Mouse (Mus musculus) left cerebral cortex, adult 9 months (tissue): ENCODE results near the gene Lmbr1.
A peak's percentile ranks its signal among the peaks of the same experiment; 100 is the strongest.
"Not testable (repeated sequence)": the region's sequence is repeated elsewhere in the genome, so short reads cannot be mapped to it uniquely, and the experiment has no call there.

Experiments used
- DNase-seq, 2 experiments: peaks; one replicate each; pipeline ENCODE4 v3.0.0; 2022; ENCODE audit warnings: low spot score in 2 of 2

Gene Lmbr1

DNA sequence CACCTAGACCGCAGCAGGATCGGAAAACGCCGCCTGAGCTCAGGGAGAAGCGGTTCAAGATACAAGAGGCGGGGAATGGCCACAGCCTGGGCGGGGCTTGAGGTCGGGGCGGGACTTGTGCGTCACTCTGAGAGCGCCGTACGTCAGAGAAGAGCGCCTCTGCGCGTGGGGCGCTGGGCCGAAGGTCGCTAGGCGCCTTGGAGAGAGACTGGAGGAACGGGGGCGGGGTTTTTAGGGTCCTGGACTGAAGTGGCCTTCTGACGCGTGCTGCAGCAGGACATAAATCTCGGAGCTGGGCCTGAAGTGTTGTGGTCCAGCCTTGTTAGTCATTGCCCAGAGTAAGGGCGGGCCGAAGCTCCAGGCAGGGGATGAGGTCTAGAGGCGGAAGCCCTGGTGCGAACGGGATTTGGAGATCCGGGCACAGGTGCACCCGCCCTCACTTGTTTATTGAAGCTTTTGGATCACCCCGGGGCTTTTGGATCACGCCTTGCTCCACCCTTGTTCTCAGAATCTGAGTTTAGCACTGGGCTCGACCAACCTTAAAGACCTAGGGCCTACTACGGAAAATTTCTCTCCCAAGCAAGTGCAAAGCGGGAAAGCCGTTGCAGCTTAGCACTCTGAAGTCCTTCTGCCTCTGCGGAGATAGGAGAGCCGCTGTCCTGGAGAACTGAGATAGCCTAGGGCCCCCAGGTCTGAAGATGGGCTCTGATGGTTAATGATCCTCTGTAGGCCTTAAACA lies at the start of gene Lmbr1:
TSS of gene Lmbr1 (minus strand) at position 93 of the 739 bp plus-strand sequence.
- peak; percentile 67 to 93 for DNase-seq

DNA sequence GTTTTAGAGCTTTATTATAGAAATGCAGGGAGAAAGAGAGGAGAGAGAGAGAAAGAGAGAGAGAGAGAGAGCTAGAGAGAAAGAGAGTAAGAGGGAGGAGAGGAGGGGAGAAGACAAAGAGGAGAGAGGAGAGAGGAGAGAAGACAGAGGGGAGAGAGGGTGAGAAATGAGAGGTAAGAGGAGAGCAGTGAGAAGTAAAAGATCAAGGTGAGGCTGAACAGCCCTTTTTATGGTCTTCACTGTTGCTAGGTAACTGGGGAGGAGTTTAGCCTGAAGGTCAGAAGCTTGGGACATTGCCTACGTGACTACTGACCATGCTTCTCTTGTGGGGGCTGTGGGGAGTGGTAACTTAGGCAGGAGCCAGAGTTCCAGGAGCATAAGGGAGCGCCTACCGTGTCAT lies 45.1 kb upstream of the Lmbr1 start:
- DNase-seq: not testable (repeated sequence)

DNA sequence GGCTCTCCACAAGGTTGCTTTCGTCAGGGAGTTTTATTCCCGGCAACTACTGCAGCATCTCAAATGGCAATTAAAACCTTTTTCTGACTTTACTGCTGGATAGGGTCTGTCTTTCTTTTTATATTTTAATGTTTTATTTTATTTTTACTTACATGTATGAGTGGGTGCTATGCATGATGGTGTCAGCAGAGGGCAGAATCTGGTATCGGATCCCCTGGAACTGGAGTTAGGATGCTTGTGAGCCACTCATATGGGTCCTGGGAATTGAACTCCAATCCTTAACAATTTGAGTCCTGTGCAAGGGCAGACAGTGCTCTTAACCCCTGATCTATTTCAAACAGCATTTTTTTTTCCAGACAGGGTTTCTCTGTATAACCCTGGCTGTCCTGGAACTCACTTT lies 34.9 kb upstream of the Lmbr1 start:
- DNase-seq: no peak

DNA sequence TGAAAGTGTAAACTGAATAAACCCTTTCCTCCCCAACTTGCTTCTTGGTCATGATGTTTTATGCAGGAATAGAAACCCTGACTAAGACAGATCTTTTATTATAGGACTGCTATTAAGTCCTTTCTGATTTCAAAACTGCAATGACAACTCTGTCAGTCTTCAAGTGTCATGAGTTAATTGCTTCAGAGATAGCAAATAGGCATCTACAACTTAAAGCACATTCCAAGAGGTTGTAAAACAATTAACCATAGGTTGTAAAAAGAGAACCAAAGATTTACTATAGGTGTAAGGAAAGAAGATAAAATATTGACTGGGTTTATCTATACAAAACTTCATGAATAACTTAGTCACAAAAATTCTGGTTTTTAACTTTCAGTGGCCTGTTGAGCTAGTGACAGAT lies 32.7 kb upstream of the Lmbr1 start:
- DNase-seq: no peak

DNA sequence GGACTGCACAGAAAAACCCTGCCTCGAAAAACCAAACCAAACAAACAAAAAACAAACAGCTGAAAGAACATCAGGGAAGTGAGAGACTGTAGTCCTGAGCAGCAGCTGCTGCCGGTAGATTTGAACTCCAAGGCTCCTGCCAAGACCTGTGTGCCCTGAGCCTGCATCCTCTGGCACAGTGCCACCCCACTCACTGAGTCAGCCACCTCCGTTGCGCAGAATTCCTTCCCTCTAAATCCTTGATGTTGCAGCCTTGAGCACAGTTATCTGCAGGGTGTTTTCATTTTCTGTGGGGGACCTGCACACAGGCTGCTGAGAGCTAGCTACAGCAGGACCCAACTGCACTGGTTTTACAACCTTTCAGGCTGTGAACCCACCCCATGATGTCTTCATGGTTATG lies 20.2 kb upstream of the Lmbr1 start:
- no peak for DNase-seq

DNA sequence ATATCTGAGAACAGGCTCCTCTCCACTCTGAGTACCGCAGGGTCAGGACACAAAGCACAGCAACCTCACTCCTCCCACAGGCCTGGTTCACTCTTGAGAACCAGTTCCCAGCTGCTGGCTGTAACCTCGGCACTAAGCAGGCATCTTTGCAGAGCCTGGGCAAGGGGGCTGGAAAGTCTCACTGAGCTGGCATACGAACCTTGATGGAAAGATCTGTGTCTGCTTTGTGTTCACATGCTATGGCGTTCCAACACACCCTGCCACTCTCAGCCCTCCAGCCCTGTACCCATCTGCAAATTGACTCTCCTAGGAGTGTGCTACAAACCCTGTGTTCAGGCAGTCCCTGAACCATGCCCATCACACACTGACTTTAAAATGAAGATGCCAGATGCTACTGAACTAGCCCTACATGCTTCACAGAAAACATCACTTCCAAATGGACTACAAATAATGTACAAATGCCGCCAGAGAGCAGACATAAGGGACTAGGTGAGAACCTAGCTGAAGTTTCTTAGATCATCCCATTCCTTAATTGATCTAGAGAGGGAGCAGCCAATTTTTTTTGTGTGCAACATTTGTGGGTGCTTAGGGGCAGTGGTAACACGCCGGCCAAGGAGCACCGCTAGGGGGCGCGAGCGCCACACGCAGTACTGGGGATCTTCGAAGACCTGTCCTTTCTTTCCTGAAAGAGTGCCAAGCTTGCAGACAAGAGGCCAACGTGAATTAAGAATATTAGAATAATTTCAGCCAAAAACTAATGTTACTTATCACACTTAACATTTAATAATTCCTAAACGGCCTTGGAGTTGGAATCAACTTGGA lies 11.0 kb upstream of the Lmbr1 start:
- peak in 1 of 2 experiments; percentile 74 for DNase-seq

DNA sequence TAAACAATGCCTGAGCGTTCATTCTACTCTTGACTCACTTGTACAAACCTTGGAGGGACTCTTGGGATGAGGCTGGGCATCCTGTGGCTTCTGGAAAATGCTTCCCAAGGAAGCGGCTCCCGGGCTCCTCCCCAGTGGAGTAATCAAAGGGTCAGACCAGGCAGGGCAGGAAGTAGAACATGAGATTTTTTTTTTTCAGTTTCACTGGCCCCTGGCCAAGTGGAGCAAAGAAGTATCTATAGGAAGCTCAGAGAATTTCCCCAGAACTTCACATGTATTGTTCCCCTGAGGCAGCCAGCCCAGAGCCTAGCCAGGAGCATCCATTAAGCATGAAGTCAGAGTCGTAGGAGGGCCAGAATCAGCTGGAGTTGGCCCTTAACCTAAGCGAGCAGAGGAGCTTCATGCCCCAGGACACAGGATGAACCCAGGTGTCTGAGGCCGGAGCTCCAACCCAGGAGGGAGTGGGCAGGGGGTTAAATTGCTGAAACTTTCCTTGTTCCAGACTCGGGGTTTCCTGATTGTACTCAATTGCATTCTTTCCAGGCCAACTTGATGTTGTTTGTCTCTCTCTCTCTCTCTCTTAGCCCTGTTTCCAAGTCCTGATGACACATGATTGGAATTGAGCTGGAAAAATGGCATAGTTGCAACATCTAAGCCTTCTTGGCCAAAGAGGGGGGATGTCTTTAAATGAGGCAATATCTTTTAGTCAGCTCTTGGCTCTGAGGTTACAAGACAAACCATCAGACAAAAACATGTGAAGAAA lies 10.2 kb upstream of the Lmbr1 start:
- no peak for DNase-seq

DNA sequence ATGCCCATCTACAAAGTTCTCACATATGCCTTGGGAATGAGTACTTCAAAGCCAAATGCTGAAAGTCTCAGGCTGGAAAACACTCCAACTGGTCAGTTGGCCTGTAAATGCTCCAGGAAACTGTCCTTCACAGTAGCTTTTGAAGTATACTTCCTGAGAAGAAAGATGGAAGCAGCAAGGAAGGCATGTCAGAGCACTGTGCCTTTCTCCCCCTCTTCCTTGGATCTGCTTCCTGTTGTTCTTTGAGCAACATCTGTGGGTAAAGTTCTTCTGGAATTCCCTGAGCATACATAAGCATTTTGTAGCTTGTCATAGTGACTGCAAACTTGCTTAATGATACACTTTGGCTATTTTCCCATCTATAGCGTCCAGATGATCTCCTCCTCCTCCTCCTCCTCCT lies 9.4 kb upstream of the Lmbr1 start:
- DNase-seq: no peak

DNA sequence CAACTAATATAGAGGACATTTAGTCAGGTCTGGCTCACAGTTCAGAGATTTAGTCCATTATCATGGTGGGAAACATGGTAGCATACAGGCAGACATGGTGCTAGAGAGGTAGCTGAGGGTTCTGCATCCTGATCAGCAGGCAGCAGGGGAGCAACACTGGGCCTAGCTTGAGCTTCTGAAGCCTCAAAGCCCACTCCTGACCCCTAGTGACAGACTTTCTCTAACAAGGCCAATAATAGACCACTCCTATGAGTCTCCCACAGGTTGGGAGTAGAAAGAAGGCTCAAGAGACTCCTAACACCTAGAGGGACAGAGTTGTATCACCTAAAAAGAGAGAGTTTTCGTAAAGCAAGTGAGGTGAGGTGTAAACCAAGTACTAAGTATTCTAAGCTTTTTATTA lies 4.6 kb upstream of the Lmbr1 start:
- DNase-seq: no peak

DNA sequence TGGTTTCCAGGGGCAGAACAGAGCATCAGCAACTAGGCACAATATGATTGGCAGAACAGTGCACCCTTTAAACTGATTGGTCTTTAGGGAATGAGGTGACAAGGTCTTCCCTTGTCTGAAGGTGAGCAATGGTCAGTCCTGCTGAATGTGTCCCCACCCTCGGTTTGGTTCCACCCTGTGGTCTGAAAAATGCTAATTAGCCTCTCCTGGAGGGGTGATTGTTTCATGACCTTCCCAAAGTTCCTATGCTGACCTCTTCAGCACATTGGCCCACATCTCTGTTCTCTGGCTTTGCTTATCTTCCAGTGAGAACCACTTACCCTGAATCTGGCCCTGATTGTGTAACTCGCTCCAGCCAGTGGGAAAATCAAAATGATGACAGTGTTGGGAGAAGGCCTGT lies 1.9 kb upstream of the Lmbr1 start:
- no peak for DNase-seq

DNA sequence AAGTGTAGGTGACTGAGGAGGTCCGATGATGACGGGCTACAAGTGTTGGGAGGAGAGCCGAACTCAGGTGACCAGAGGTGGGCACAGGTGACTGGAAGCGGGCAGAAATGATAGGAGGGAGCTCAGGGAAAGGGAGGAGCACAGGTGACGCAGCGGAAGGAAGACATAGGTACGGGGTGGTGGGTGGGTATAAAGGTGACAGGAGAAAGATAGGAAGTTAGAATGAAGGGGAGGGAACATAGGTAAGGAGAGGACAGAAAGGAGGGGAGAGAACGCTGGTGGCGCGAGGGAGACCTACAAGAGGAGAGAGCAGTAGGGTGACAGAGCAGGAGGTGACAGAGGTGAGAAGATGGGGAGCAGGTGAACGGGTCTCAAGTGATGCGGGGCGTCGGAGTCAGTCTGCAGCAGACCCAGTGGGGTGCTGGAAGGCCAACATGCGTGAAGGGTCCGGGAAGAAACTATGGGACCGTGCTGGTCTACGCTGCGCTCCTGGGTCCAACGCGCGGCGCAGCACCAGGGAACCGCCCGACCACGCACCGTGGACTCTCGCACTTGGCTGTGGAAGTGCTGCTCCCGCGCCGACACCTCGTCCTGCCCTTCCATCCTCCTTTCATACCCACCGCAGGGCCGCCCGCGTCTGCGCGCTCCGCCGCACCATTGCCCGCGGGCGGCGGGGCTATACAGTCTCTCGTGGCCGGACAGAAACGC lies 446 bp downstream of the Lmbr1 start:
- DNase-seq: peak; percentile 10 to 32

DNA sequence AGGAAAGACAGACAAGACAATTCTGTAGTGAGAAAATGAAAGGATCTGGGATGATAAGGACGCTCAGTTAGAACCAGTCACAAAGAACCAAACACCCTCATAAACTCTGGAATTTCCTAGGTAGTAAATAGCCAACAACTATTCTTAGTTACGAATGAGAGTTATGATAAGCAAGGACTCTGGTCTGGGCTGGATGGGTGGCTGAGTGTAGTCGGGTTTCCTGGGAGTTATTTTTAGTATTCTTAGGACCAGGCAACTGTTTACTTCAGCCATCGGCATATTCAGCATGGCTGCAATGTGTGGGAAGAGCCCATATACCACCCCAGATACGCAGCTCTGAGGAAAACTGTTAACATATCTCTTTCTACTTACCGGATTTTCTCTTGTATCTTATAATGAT lies 14.7 kb downstream of the Lmbr1 start:
- no peak for DNase-seq

DNA sequence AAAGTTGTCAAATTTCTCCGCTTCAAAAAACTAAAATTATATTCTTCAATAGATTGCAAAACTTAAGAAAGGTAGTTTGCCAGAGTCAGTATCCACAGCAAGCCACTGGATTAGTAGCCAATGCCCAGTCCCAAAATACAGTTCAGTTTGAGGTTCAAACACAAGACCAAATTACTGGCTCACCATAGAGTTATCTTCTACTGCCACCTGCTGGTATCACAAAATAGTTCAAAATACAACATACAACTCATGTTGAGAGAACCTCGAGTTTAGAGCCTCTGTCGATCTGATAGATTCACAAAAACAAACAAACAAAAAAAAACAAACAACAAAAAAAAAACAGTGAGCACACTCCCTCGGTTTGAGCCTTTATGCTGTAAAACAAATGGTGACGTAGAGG lies 42.4 kb downstream of the Lmbr1 start:
- no peak for DNase-seq

DNA sequence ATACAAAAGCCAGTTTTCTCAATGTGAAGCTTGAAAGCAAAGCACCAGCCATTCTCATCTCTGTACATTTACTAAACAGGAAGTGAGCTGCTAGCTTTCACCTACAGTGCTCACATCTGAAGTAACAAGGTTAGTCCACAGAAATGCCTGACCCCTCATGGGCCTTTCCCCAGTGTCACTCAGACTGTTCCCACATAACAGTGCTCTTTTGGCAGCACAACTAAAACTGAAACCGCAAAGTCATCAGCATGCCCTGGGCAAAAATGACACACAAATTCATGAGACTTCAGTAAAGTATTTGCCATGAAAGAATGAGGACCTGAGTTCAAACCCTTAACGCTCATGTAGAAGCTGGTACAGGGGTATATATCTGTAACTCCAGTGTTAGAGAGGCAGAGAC lies 55.7 kb downstream of the Lmbr1 start:
- DNase-seq: no peak

DNA sequence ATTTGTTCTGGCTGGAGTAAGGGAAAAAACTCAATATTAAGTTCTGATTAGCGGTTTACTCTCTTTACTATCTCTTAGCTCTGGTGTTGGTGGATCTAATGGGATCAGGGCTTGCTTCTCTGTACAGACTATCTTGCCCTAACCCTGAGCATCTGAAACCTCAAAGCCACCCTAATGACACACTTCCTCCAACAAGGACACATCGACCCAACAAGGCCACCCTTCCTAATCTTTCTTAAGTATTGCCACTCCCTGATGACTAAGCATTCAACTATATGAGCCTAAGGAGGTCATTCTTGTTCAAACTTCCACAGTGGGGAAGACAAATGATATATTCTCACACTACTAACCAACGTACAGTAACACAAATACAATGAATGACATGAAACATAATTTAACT lies 69.0 kb downstream of the Lmbr1 start:
- no peak for DNase-seq

DNA sequence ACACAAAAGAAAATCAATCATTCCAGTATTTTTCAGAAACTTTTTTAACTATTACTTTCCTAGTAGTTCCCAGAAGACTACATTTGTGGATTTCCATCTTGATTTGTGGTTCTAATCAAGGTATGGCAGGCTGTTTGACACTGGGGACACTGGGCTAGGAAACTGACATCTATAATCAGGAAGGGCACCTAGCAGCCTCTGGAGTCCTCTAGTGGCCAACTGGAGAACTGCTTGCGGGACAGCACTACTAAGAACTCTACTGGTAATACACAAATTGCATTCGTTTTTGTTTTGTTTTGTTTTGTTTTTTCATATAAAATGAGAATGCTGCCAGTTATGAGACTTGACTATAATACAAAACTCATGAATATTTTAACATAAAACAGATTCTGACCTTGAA lies 85.0 kb downstream of the Lmbr1 start:
- peak in 1 of 2 experiments; percentile 59 for DNase-seq

DNA sequence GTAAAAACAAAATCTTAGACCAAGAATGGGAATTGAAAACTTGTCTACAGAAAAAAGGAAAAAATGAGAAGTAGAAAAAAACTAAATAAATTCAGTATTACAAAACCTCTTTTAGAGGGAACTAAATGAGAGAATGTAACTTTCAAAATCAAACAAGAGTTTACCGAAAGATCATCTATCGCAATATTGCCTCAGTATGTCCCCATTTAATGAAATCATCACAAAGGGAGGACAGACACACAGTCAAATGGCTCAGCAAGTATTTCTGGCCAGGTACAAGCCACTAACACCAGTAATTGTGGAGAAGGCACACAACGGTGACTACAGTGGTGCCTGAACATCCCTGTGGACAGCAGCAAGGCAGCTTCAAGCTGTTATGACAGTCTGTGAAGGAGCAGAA lies 88.1 kb downstream of the Lmbr1 start:
- DNase-seq: no peak

DNA sequence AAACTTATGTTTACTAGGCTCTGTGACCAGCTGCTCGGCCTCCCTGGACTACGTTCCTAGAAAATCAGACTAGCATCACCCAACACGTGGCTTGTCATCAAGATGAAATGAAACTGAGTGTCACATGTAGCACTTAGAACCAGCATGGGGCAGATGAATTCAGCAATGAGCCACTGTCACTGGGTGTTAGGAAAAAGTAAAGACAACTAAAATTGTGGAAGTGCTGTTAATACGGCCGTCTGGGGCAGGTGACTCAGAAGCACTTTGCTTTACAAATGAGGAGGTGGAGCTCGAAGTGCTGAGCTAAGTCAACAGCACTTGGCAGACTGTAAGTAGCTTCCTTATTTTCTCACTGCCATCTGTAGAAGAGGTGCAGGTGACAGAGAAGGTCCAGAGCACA lies 88.5 kb downstream of the Lmbr1 start:
- DNase-seq: no peak

DNA sequence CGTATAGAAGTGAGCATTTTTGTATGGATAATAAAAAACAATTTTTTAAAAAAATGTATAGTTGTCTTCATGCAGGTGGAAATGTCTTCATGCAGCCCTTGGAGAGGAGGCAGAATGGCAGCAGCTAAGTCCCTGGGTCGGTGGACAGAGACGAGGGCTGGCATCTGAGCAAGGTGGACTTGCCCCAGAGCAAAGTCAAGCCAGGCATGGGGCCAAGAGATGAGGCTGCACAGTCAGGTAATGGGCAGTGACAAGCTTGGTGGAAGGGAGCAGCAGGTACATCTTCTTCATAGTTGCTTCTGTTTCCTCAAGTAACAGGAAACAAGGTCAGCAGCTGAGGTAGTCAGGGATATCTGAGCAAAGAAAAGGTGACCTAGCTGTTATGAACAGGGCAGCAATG lies 97.1 kb downstream of the Lmbr1 start:
- DNase-seq: no peak

DNA sequence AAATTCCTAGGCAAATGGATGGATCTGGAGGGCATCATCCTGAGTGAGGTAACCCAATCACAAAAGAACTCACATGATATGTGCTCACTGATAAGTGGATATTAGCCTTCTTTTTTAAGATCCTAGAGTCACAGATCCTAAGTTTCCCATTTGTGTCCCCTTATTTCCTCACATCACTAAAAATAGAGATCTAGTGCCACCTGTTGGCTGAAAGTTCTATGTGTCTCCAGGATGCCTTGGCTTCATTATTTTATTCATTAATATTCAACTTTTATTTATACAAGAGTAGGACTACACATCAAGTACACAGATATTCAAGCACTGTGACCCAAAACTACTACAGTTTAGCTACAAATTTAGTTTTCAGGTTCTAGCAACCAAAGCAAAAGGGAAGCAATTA lies 103.4 kb downstream of the Lmbr1 start:
- no peak for DNase-seq

DNA sequence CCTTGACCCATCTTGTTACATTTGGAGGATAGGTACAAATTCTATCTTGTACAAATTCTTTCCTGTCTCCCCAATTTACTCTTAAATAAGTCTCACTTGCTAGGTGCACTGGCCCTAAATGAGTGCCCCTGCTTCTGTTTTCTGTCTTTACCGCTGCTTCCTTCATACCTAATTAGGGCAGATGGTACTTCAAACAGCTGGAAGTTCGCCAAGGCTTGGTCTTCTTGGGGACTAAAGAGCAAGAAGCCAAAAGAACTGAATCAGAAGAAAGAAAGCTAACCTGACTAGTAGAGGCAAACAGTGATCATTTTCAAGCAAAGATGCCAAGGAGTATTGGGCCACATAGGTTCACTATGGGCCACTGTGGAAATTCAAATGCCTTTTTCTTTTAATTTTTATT lies 104.8 kb downstream of the Lmbr1 start:
- no peak for DNase-seq

DNA sequence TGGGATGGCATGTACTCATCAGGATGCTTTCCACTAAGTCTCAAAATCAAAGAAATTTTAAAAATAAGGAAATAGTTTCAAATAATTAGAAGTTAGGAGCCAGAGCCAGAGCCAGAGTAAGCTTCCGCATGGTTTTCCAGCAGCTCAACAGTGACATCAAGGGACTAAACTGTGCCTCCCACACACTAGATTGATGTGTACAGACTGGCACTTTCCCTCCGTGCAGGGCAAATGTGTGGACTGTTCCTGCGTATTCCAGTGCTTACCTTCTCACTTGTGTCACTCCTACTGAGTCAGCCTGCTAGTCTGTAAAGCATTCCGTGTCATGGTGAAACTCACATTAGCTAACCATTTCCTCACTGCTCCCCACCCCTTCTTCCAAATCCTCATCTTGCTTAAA lies 107.3 kb downstream of the Lmbr1 start:
- no peak for DNase-seq
